Mouse (Mus musculus) layer of hippocampus, adult 18-20 months (tissue): ENCODE measurements at regions not wholly inside any gene's neighbourhood (a gene's known extent, or its start where the extent isn't known, plus 50 kb on each side); places are given as distances from the start of the nearest gene placed in this dataset.

Experiments
- DNase-seq, 2 experiments: peaks; one replicate each; pipeline ENCODE4 v3.0.0; 2022; ENCODE audit warnings: low spot score in 2 of 2

- DNase-seq, result no peak
These were observed 280.6 kb downstream of the Fsip2 start for GRCm38 (mm10) chr2:83224018-83224417.

DNA sequence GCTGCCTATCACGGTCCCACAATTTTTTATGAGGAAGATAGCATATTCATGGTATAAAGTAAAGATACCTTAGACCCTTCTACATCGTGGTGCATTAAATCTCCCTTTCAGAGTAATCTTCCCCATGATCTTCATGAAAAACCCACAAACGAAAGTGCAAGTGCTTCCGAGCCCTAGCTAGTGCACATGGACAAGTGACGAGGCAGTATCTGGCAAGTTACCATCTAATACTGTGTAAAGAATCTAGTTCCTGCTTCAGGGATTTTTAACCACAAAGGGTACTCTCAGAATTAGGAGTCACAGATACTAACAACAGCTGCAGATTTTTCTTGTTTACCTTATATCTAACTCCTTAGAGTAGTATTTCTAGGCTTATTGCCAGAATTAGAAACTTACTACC, 282.8 kb downstream of the Fsip2 start:
- DNase-seq, result no peak

DNA sequence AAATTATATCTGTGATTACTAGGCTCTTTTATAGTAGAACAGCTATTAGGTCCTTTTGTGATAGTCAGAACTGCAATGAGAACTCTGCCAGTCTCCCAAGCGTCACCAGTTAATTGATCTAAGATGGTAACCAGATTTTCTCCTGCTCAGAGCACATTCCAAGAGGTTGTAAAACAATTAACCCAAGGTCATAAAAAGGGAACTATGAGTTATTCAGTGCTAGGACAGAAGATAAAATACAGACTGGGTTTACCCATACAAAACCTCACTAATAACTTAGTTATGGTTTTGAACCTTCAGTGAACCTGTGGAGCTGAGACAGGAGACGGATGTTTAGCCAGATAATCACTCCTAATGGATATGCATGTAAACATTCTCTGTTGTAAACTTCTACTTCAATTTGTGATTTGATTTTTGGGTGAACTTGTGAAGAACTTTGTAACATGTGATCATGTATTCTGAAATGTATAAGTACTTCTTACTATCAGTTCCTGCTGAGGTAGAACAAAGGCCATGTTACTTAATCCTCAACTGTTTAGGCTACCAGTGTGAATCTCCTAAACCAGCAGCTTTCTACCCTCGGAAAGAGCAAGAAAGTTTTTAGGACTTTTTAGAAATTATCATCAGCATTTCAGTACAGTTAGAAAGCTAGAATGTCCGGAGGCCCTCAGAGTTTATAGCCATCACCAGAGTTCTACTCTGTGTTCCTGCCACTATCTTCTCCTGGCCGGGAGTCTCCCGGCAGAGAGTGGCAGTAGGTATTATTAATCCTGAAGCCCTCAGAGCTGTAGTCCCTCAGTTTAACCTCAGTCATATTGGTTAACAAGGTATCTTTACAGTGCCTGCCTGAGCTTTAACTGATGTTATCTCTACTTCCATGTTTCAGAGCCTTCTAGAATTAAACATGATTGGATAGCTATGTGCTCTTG, 308.0 kb downstream of the Fsip2 start:
- no peak for DNase-seq

GRCm38 (mm10) chr2:83256811-83257321, 313.4 kb downstream of the Fsip2 start:
- no peak for DNase-seq

DNA sequence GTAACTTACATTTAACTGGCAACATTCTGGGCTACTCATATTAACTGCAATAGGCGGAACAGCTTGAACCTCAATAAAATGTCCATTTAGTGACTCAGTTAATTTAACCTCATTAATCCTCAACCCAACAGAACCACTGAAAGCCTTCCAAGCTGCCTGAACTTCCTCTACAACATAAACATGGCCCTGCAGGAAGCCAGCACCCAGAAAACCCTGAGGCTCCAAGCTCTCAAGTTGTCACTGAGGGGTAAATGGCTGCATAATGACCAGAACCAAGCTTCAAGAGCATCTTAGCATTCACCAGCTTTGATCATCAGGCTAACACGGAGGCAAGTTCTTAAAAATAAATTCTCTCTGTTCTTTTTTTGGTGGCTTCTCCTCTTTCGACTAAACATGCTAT, 315.2 kb downstream of the Fsip2 start:
- no peak for DNase-seq

GRCm38 (mm10) chr2:83303515-83303914, 340.7 kb upstream of the Zc3h15 start:
- DNase-seq, result no peak

GRCm38 (mm10) chr2:83332056-83332769, 312.0 kb upstream of the Zc3h15 start:
- DNase-seq, result peak in 1 of 2 experiments; percentile 3

DNA sequence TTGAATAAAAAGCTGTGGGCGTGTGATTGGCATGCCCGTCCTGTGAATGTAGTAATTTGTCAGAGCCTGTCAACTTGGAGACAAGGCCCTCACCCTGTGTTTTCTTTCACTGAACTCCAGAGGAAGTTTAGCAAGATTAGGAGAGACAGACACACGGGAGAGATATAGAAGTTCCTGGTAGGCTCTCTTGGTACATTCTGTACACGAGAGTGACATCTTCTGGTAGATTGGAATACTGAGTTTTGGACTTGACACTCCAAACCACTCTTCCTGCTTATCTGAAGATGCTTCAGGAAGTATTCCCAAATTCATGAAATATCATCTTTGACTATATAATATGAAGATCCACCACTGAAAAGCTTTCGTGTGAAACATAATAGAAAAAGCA, 311.5 kb upstream of the Zc3h15 start:
- peak in 1 of 2 experiments; percentile 29 for DNase-seq

DNA sequence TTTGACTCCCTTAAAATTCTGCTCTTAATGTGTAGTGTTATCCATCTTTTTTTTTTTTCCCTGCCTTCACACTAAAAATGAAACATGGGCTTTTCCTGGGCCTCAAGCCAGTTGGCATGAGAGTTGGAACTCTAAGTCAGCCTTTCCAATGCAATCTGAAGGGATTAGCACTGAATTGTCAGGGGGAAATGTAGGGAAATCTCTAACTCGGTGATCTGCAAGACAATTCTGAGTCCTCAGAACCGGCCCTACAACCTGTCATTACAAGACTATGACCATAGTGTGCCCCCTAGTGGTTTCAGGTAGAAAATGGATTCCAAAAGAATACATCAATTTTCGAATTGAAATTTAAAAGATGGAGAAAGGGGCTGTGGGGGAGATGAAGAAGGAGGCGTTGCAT, 306.9 kb upstream of the Zc3h15 start:
- peak; percentile 8 to 44 for DNase-seq

DNA sequence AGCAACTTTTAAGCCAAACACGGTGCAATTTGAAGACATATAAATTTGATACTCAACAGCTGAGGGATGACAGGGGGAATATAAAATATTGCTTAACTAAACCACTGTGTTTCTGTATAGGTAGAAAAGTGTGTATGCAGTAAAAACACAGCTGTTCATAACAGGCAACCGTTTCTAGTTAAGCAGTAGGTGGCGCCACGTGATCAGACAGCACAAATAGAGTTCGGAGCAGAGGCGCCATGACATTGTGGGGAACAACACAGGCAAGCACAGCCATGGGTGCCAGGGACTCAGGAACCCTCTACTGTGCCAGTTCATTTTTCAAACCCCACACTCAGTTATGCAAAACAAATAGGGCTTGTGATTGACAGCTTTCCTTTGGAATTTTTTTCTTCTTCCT, 304.1 kb upstream of the Zc3h15 start:
- DNase-seq, result no peak
